Mouse (Mus musculus) liver, postnatal 0 days (tissue): ENCODE measurements around the gene Ankrd39.

ENCODE experiments used
- CTCF ChIP-seq: sonication (generic); IDR thresholded peaks from 2 replicates; pipeline ENCODE4 v1.5.1; 2016; ENCODE audit warnings: antibody characterized with exemption, low read depth
- EP300 ChIP-seq: IDR thresholded peaks from 2 replicates; pipeline ENCODE4 v1.6.1; 2016; ENCODE audit warnings: antibody characterized with exemption, low read depth, mild to moderate bottlenecking

DNA sequence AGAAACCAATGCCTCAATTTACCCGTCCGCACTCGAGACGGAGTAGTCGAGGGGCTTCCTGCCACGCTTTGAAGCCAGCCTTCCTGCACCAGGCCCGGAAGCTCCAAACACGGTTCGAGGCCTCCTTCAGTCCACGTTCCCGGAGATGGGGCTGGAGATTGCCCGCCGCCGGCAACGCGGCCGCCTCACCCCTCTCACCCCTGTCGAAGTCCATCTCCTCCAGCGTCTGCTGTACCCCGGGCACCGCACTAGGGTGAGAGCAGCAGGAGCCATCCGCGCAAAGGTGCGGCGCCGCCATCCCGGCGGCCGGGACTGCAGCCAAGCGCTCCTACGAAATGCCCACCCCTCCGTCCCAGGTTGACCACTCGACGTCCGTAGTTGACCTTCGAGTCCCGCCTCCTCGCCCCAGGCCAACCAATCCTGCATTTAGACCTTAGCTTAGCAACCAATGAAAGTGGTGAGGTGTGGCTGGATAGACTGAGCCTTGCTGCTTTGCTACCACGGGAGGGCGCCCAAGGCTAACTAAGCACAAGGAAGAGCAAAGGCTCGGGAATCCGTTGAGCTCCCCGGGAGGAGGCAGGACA is at the start of gene Ankrd39:
- peak; percentile 39; the same call in 1 of the 2 replicates for TF ChIP-seq EP300
- TF ChIP-seq CTCF, result peak; percentile 100
